Mouse (Mus musculus) cerebellum, adult 9-11 months (tissue): ENCODE data around the gene Rpf1.

ENCODE experiments used
- DNase-seq: peaks from one replicate; pipeline ENCODE4 v3.0.0; 2022

The Rpf1 gene

GRCm38 (mm10) chr3:146500003-146500809 lies 21.0 kb downstream of the Rpf1 start:
- peak; percentile 15 for DNase-seq

- DNase-seq = peak; percentile 26
These were observed 21.7 kb downstream of the Rpf1 start, which contains the start of the genes Spata1 and Gng5 for GRCm38 (mm10) chr3:146499431-146500002. Spata1 (minus strand) TSS chr3:146499753. Gng5 (plus strand) TSS chr3:146499807.

- DNase-seq = no peak
These were observed 22.2 kb downstream of the Rpf1 start for GRCm38 (mm10) chr3:146498989-146499388.

GRCm38 (mm10) chr3:146494941-146495340 lies 26.3 kb downstream of the Rpf1 start:
- no peak for DNase-seq

GRCm38 (mm10) chr3:146486464-146486863 lies 34.8 kb downstream of the Rpf1 start:
- no peak for DNase-seq

- DNase-seq = no peak
These were observed 39.2 kb downstream of the Rpf1 start for GRCm38 (mm10) chr3:146482044-146482443.

GRCm38 (mm10) chr3:146474428-146474827 lies 46.8 kb downstream of the Rpf1 start:
- no peak for DNase-seq

- no peak for DNase-seq
These were observed 47.5 kb downstream of the Rpf1 start for GRCm38 (mm10) chr3:146473741-146474140.

GRCm38 (mm10) chr3:146472657-146473056 lies 48.6 kb downstream of the Rpf1 start:
- no peak for DNase-seq

GRCm38 (mm10) chr3:146469226-146469625 lies 52.0 kb downstream of the Rpf1 start:
- DNase-seq = no peak

- no peak for DNase-seq
These were observed 58.3 kb downstream of the Rpf1 start for GRCm38 (mm10) chr3:146462939-146463338.
